Mouse (Mus musculus) thymus, adult 2 months (tissue): ENCODE data around the gene Rufy4. TPM values are rescaled to one million over a fixed set of nuclear protein-coding genes. Genes with fewer than 3 reads are reported as not detected.

Experiments used
- DNase-seq: peaks from one replicate; pipeline ENCODE4 v3.0.0; 2021
- H3K27ac ChIP-seq: fragments of 200-500 bp; 2 replicates; pipeline ENCODE4 v1.5.1; 2012; ENCODE audit warnings: low read length, control low read depth; ENCODE audit not compliant: control insufficient read depth, insufficient read depth
- H3K27me3 ChIP-seq: fragments of 200-500 bp; 2 replicates; pipeline ENCODE4 v1.6.1; 2012; ENCODE audit warnings: mild to moderate bottlenecking, low read length, moderate library complexity, mixed read lengths; ENCODE audit not compliant: control insufficient read depth, insufficient read depth
- H3K36me3 ChIP-seq: fragments of 200-500 bp; 2 replicates; pipeline ENCODE4 v1.6.1; 2012; ENCODE audit warnings: mild to moderate bottlenecking, low read length, moderate library complexity; ENCODE audit not compliant: control insufficient read depth, insufficient read depth
- H3K4me1 ChIP-seq: fragments of 200-500 bp; replicated peaks from 2 replicates; pipeline ENCODE4 v1.6.1; 2012; ENCODE audit warnings: low read length; ENCODE audit not compliant: control insufficient read depth, insufficient read depth
- H3K4me3 ChIP-seq: fragments of 200-500 bp; 2 replicates; pipeline ENCODE4 v1.5.1; 2012; ENCODE audit warnings: mild to moderate bottlenecking, low read length, control low read depth, moderate library complexity; ENCODE audit not compliant: control insufficient read depth, insufficient read depth
- CTCF ChIP-seq: fragments of 200-500 bp; IDR thresholded peaks from 2 replicates; pipeline ENCODE4 v1.5.1; 2012; ENCODE audit warnings: mild to moderate bottlenecking, control low read depth, low read length, moderate library complexity, borderline replicate concordance; ENCODE audit not compliant: control insufficient read depth, poor library complexity, insufficient read depth; ENCODE audit errors: extremely low read depth
- POLR2A ChIP-seq: fragments of 200-500 bp; IDR thresholded peaks from 2 replicates; pipeline ENCODE4 v1.6.1; 2012; ENCODE audit warnings: mild to moderate bottlenecking, low read length, control low read depth, moderate library complexity; ENCODE audit not compliant: control insufficient read depth, poor library complexity, insufficient read depth; ENCODE audit errors: extremely low read depth
- WGBS: fragments of 180-500 bp; shearing (Covaris S2); methylation state at CpG from one replicate; pipeline ENCODE4 v1.1.7; 2018; 5-methylcytosine and 5-hydroxymethylcytosine counted together
- polyA plus RNA-seq: library from polyadenylated mRNA; depleted of rRNA; stranded (reverse); fragments of >200 nt; gene quantifications from 2 replicates; pipeline ENCODE4 v1.2.3, GENCODE M21; 2012; rRNA removed

Rufy4 gene
- polyA plus RNA-seq, 1 experiment = 0.49 TPM

GRCm38 (mm10) chr1:74195961-74196360 is 70.6 kb downstream of the Rufy4 start:
- 43% methylated on average over 7 of the region's 7 CpGs for WGBS
- no peak overlapping the region for H3K4me3 ChIP-seq

GRCm38 (mm10) chr1:74196621-74197419 is 71.5 kb downstream of the Rufy4 start:
- WGBS = 90% methylated on average over 17 of the region's 17 CpGs
- H3K4me3 ChIP-seq = no peak overlapping the region
- H3K36me3 ChIP-seq = no peaks in the 10 kb centered on the region
- no peaks in the 10 kb centered on the region; the same call in 1 of the 2 replicates for H3K4me1 ChIP-seq
- DNase-seq = no peak
- H3K27ac ChIP-seq = no peak overlapping the region
- TF ChIP-seq CTCF (no peak), POLR2A (no peak)
- no peaks in the 10 kb centered on the region for H3K27me3 ChIP-seq

More at GRCm38 (mm10) chr1:74195961-74196360, 70.6 kb downstream of the Rufy4 start:
- peak; percentile 18 for DNase-seq
- TF ChIP-seq CTCF = peak; percentile 71; the same call in 1 of the 2 replicates
- TF ChIP-seq POLR2A = no peak
- no peaks in the 10 kb centered on the region for H3K36me3 ChIP-seq
- no peak overlapping the region for H3K27ac ChIP-seq
- no peaks in the 10 kb centered on the region for H3K27me3 ChIP-seq
- no peaks in the 10 kb centered on the region; the same call in 1 of the 2 replicates for H3K4me1 ChIP-seq

Other genes with a start within 250 kb of the Rufy4 start
- 117 and 122 TPM in 2 replicates for gene Tns1, start 1.1 kb upstream of the Rufy4 start, polyA plus RNA-seq
- gene Cxcr2, start 28.4 kb downstream of the Rufy4 start, polyA plus RNA-seq = 0.74 and 2.2 TPM in 2 replicates
- not detected in 2 replicates for gene Cxcr1, start 69.1 kb downstream of the Rufy4 start, polyA plus RNA-seq
- 263 and 279 TPM in 2 replicates for gene Arpc2, start 110.5 kb downstream of the Rufy4 start, polyA plus RNA-seq
- 0.40 and 1.3 TPM in 2 replicates for gene Gpbar1, start 153.0 kb downstream of the Rufy4 start, polyA plus RNA-seq
- 183 and 201 TPM in 2 replicates for gene Aamp, start 159.2 kb downstream of the Rufy4 start, polyA plus RNA-seq
- gene Pnkd, start 159.4 kb downstream of the Rufy4 start, polyA plus RNA-seq = 41.1 and 50.1 TPM in 2 replicates
- gene Tmbim1, start 180.1 kb downstream of the Rufy4 start, polyA plus RNA-seq = 55.5 and 69.2 TPM in 2 replicates
- 0.13 and 0.27 TPM in 2 replicates for gene Catip, start 236.6 kb downstream of the Rufy4 start, polyA plus RNA-seq
- gene Slc11a1, start 249.7 kb downstream of the Rufy4 start, polyA plus RNA-seq = 46.3 and 48.7 TPM in 2 replicates